Mouse (Mus musculus) stomach, embryonic 15.5 days (tissue): ENCODE results near the gene Grin3a. TPM values are rescaled to one million over a fixed set of nuclear protein-coding genes. Genes with fewer than 3 reads are reported as not detected.

Source experiments
- ATAC-seq: fragments of 200-750 bp; cut with Nextera tagmentation; 2 replicates; pipeline ENCODE4 v1.8.0; 2017; ENCODE audit warnings: low read depth, moderate number of reproducible peaks, moderate TSS enrichment; ENCODE audit not compliant: insufficient read depth, low FRiP score
- H3K27ac ChIP-seq: fragments of 300-500 bp; sonication (generic); 2 replicates; pipeline ENCODE4 v1.5.1; 2015; ENCODE audit warnings: mild to moderate bottlenecking, inconsistent platforms
- H3K27me3 ChIP-seq: fragments of 300-500 bp; sonication (generic); replicated peaks from 2 replicates; pipeline ENCODE4 v1.6.1; 2015; ENCODE audit warnings: inconsistent platforms
- H3K36me3 ChIP-seq: fragments of 300-500 bp; sonication (generic); 2 replicates; pipeline ENCODE4 v1.6.1; 2015; ENCODE audit warnings: inconsistent platforms
- H3K4me1 ChIP-seq: fragments of 300-500 bp; sonication (generic); 2 replicates; pipeline ENCODE4 v1.6.1; 2015; ENCODE audit warnings: inconsistent platforms
- H3K4me2 ChIP-seq: fragments of 300-500 bp; sonication (generic); 2 replicates; pipeline ENCODE4 v1.6.1; 2015; ENCODE audit warnings: mild to moderate bottlenecking, inconsistent platforms
- H3K4me3 ChIP-seq: fragments of 300-500 bp; sonication (generic); replicated peaks from 2 replicates; pipeline ENCODE4 v1.5.1; 2015; ENCODE audit warnings: inconsistent platforms
- H3K9ac ChIP-seq: fragments of 300-500 bp; sonication (generic); 2 replicates; pipeline ENCODE4 v1.6.1; 2015; ENCODE audit warnings: inconsistent platforms
- H3K9me3 ChIP-seq: fragments of 300-500 bp; sonication (generic); 2 replicates; pipeline ENCODE4 v1.6.1; 2016; ENCODE audit warnings: inconsistent platforms
- WGBS: fragments of 180-500 bp; shearing (Covaris S2); methylation state at CpG from one replicate; pipeline ENCODE4 v1.1.7; 2015; 5-methylcytosine and 5-hydroxymethylcytosine counted together
- polyA plus RNA-seq: library from polyadenylated mRNA; unstranded; fragments of >200 nt; fragmentation: Nextera tagmentation; extraction: Ambion mirVana; gene quantifications from 2 replicates; pipeline ENCODE4 v1.2.1, GENCODE M21; 2015

The Grin3a gene
- polyA plus RNA-seq = 1.3 and 2.1 TPM in 2 replicates

- under 1% methylated on average over 25 of the region's 25 CpGs for WGBS
- ATAC-seq = peak; percentile 78
- Histone ChIP-seq H3K4me3 (peak within 1 kb of the TSS; percentile 50), H3K9ac (0 out of 2 replicates have a peak within 1 kb of the TSS, but pooled peaks have one; percentile 16), H3K36me3 (no peaks in the 10 kb centered on the region), H3K27me3 (peaks cover 22% of the 10 kb centered on the region), H3K27ac (no peak within 1 kb of the TSS), H3K4me1 (peaks cover 11% of the 10 kb centered on the region), H3K4me2 (peak within 1 kb of the TSS; percentile 94), H3K9me3 (no peaks in the 10 kb centered on the region)
These were observed at the start of gene Grin3a for GRCm38 (mm10) chr4:49845612-49845985. Gene Grin3a (minus strand): TSS chr4:49845744.

DNA sequence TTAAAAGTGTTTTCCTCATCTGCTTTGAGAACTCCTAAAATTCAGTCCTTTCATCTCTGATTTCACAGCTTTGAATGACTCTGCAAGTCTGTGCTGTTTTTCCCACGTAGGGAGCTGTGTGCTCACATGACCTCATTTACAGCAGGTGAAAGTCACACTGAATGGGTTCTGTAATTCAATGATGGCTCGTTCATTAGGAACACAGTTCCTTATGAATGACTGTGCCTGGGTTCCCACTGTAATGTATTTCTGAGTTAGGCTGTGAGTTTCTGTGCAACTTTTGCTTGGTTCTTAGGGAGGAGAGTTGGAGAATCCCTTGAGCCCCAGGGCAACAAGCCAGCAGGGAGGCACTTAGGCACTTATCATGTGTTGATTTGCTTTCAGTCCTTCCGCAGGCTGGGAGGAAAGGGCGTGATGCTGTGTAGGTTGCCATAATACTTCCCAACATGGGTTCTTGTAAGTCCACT lies 46.3 kb upstream of the Grin3a start:
- Histone ChIP-seq H3K4me2 (no peak overlapping the region), H3K9me3 (no peaks in the 10 kb centered on the region), H3K36me3 (no peaks in the 10 kb centered on the region), H3K4me1 (no peaks in the 10 kb centered on the region), H3K27me3 (no peaks in the 10 kb centered on the region), H3K27ac (no peak overlapping the region), H3K4me3 (no peak overlapping the region), H3K9ac (no peak overlapping the region)
- WGBS = 36% methylated on average over 4 of the region's 4 CpGs
- no peak for ATAC-seq

DNA sequence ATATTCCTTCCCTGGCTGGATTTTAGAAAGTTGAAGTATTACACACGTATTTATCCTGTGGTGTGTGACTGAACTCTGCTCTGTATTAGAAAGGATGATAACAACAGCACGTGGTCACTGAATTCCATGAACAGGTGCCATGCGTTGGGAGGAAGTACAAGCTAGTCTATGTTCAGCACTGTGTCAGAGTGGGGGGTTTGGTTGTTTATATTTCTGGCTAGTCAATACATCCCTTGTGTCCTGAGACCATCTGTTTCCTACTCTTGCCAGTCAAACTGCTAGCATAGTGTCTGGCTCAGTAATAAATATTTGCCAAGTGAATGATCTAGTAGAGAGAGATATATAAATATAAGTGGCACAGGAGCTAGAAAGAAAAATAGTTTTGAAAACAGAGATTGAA lies 31.5 kb upstream of the Grin3a start:
- WGBS = 24% methylated on average over 3 of the region's 3 CpGs

DNA sequence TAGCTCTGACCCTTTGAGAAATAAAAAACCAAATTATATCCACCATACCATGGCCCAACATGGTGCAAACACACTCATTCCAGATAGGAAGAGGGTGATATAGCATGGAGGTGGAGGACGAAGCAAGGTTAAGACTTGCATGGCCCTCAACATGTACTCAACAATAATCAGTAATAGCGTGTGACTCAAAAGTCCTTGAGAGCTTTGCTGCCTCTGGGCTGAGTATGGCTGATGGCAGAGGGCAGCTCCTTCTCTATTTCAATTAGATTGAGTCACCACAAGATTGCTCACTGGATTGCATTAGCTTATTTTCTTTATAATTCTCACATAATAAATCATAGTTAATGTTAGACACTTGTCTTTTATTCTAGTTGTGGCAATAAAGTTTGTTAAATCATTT lies 15.1 kb upstream of the Grin3a start:
- Histone ChIP-seq H3K4me2 (no peak overlapping the region), H3K4me3 (no peak overlapping the region), H3K4me1 (no peaks in the 10 kb centered on the region), H3K36me3 (no peaks in the 10 kb centered on the region), H3K9me3 (no peaks in the 10 kb centered on the region), H3K9ac (no peak overlapping the region), H3K27me3 (no peaks in the 10 kb centered on the region), H3K27ac (no peak overlapping the region)
- 94% methylated on average over 2 of the region's 2 CpGs for WGBS
- no peak for ATAC-seq

More for the DNA sequence above, 31.5 kb upstream of the Grin3a start:
- H3K4me3 ChIP-seq = no peak overlapping the region
- no peaks in the 10 kb centered on the region for H3K36me3 ChIP-seq
- H3K9ac ChIP-seq = no peak overlapping the region
- no peak overlapping the region for H3K27ac ChIP-seq
- H3K4me1 ChIP-seq = no peaks in the 10 kb centered on the region
- no peaks in the 10 kb centered on the region for H3K9me3 ChIP-seq
- ATAC-seq = no peak
- H3K27me3 ChIP-seq = no peaks in the 10 kb centered on the region
- H3K4me2 ChIP-seq = no peak overlapping the region

DNA sequence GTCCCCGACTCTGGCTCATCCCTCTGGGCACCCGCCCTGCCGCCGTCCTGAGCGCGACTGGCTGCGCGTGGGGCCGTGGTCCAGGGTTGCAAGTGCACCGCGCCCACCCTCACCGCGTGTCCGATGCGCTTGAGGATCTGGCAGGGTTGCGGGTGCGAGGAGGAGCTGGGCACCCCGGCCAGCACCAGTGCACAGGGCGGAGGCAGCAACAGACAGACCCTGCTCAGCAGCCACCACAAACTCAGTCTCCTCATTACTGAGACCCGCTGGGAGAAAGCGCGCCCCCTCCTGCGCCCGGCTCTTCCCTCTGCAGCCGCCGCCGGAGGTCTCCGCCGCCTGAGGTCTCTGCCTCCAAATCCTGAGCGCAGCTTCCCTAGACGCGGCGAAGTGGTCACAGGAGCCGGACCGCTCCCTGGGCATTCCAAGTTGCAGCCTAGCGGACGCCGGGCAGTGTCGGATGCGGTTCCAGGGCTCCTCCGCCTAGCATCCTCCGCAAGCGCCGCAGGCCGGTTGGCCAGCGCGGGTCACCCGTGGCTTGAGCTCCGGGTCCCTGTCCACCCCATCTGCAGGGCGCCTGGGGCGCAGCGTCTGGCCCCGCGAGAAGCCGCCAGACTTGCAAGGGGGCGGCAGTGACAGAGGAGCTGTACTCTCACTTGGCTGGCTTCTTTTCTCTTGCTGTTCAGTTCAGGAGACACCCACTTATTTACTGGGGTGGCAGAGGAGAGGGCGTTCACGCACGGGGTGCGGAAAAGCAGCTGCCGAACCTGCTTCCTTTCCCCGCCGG lies 524 bp downstream of the Grin3a start:
- Histone ChIP-seq H3K27ac (no peak overlapping the region), H3K27me3 (peaks cover 22% of the 10 kb centered on the region), H3K36me3 (no peaks in the 10 kb centered on the region), H3K9ac (0 out of 2 replicates have a peak overlapping the region, but pooled peaks have one; percentile 16), H3K4me2 (peak overlapping the region; percentile 94), H3K4me1 (peaks cover 11% of the 10 kb centered on the region), H3K9me3 (no peaks in the 10 kb centered on the region), H3K4me3 (peak overlapping the region; percentile 50)
- peak; percentile 32; the same call in 1 of the 2 replicates for ATAC-seq
- under 1% methylated on average over 63 of the region's 63 CpGs for WGBS

GRCm38 (mm10) chr4:49844274-49844827 lies 1.2 kb downstream of the Grin3a start:
- 3% methylated on average over 33 of the region's 33 CpGs for WGBS
- Histone ChIP-seq H3K36me3 (no peaks in the 10 kb centered on the region), H3K9me3 (no peaks in the 10 kb centered on the region), H3K4me2 (peak overlapping the region; percentile 94), H3K27me3 (peaks cover 22% of the 10 kb centered on the region), H3K4me1 (peaks cover 11% of the 10 kb centered on the region), H3K4me3 (peak overlapping the region; percentile 50), H3K27ac (no peak overlapping the region), H3K9ac (no peak overlapping the region)
- ATAC-seq = no peak

GRCm38 (mm10) chr4:49843787-49844186 lies 1.8 kb downstream of the Grin3a start:
- 10% methylated on average over 6 of the region's 6 CpGs for WGBS
- no peaks in the 10 kb centered on the region for H3K9me3 ChIP-seq
- H3K27me3 ChIP-seq = peaks cover 22% of the 10 kb centered on the region
- peak overlapping the region; percentile 50; the same call in 1 of the 2 replicates for H3K4me3 ChIP-seq
- H3K4me1 ChIP-seq = peaks cover 11% of the 10 kb centered on the region
- ATAC-seq = no peak
- H3K9ac ChIP-seq = no peak overlapping the region
- no peak overlapping the region for H3K27ac ChIP-seq
- no peaks in the 10 kb centered on the region for H3K36me3 ChIP-seq
- H3K4me2 ChIP-seq = peak overlapping the region; percentile 94; the same call in 1 of the 2 replicates

DNA sequence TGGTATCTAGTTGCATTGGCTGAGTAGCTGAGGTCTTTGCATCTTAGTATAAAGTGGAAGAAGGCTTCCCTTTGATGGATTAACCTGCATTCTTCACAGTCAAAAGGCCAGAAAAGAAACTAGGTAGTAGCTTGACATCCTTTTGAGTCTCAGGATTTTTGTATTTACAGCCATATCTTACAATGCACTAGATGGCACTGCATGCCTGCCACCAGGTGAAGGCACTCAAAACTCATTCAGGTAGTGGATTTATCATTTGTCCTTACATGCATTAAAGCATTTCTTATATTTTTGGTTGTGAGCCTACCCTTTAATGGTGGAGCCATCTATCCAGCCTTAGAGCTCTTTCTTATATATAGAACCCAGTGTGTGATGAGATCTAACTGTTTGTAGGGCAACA lies 13.5 kb downstream of the Grin3a start:
- Histone ChIP-seq H3K27me3 (no peaks in the 10 kb centered on the region), H3K36me3 (no peaks in the 10 kb centered on the region)
- no peak for ATAC-seq

GRCm38 (mm10) chr4:49813852-49814251 lies 31.7 kb downstream of the Grin3a start:
- Histone ChIP-seq H3K9me3 (no peaks in the 10 kb centered on the region), H3K27me3 (no peaks in the 10 kb centered on the region), H3K4me1 (no peaks in the 10 kb centered on the region), H3K4me3 (no peak overlapping the region), H3K36me3 (no peaks in the 10 kb centered on the region), H3K27ac (no peak overlapping the region), H3K9ac (no peak overlapping the region), H3K4me2 (no peak overlapping the region)
- 84% methylated on average over 3 of the region's 3 CpGs for WGBS
- no peak for ATAC-seq

More for the DNA sequence above, 13.5 kb downstream of the Grin3a start:
- H3K4me3 ChIP-seq = no peak overlapping the region
- no peaks in the 10 kb centered on the region for H3K4me1 ChIP-seq
- H3K9ac ChIP-seq = no peak overlapping the region
- H3K9me3 ChIP-seq = no peaks in the 10 kb centered on the region
- no peak overlapping the region for H3K27ac ChIP-seq
- H3K4me2 ChIP-seq = no peak overlapping the region

- H3K4me1 ChIP-seq = no peaks in the 10 kb centered on the region
- H3K27ac ChIP-seq = no peak overlapping the region
- H3K27me3 ChIP-seq = no peaks in the 10 kb centered on the region
- no peak overlapping the region for H3K4me3 ChIP-seq
- no peaks in the 10 kb centered on the region for H3K9me3 ChIP-seq
- no peaks in the 10 kb centered on the region for H3K36me3 ChIP-seq
- H3K9ac ChIP-seq = no peak overlapping the region
- ATAC-seq = no peak
- no peak overlapping the region for H3K4me2 ChIP-seq
These were observed 38.8 kb downstream of the Grin3a start for GRCm38 (mm10) chr4:49806791-49807190.

DNA sequence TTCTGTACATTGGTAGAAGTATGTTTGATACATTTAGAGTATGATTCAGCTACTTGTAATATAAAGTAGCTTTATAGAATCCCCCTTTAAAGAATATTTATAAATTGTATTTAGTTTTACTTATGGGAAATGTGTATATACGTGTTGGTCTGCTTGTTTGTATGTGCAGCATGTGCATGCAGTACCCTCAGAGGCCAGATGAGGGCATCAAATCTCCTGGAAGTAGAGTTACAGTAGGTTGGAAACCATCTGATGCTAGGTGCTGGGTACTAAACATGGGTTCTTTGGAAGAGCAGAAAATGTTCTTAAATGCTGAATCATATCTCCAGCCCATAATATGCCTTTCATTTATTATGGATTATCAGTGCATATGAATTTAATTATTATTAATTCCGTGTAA lies 46.2 kb downstream of the Grin3a start:
- Histone ChIP-seq H3K4me3 (no peak overlapping the region), H3K9me3 (no peaks in the 10 kb centered on the region; the same call in 1 of the 2 replicates), H3K9ac (no peak overlapping the region), H3K27ac (no peak overlapping the region), H3K4me2 (no peak overlapping the region), H3K27me3 (no peaks in the 10 kb centered on the region), H3K4me1 (no peaks in the 10 kb centered on the region), H3K36me3 (no peaks in the 10 kb centered on the region)
- no peak for ATAC-seq
- 84% methylated on average over 2 of the region's 2 CpGs for WGBS

DNA sequence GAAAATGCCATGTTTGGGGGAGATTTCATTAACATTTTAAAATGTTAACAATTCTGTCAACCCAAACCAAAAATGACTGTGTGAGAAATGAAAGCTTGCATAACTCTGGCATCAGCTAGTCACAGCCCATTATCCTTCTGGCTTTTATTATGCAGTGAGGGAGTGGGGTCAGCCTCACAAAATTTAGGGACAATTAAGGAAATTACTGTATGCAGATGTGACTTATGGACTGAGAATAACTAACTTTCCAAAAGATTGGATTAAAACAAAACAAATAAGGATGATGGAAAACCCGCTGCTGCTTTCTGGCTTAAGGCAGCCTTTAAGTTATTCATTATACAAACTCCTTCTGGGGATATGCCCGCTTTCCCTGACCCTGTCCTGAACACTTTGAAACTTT lies 56.6 kb downstream of the Grin3a start:
- no peak for ATAC-seq

More for the DNA sequence above, 56.6 kb downstream of the Grin3a start:
- no peaks in the 10 kb centered on the region for H3K27me3 ChIP-seq
- WGBS = 62% methylated on average over 2 of the region's 2 CpGs
- no peak overlapping the region for H3K27ac ChIP-seq
- no peaks in the 10 kb centered on the region for H3K9me3 ChIP-seq
- H3K36me3 ChIP-seq = no peaks in the 10 kb centered on the region
- no peak overlapping the region for H3K4me2 ChIP-seq
- no peaks in the 10 kb centered on the region for H3K4me1 ChIP-seq
- H3K9ac ChIP-seq = no peak overlapping the region
- H3K4me3 ChIP-seq = no peak overlapping the region
